Mouse (Mus musculus) thymus, adult 2 months (tissue): ENCODE measurements around the gene Plekha6. TPM values are rescaled to one million over a fixed set of nuclear protein-coding genes. Genes with fewer than 3 reads are reported as not detected.

Experiments
- DNase-seq: peaks from one replicate; pipeline ENCODE4 v3.0.0; 2021
- H3K27ac ChIP-seq: fragments of 200-500 bp; 2 replicates; pipeline ENCODE4 v1.5.1; 2012; ENCODE audit warnings: low read length, control low read depth; ENCODE audit not compliant: control insufficient read depth, insufficient read depth
- H3K27me3 ChIP-seq: fragments of 200-500 bp; 2 replicates; pipeline ENCODE4 v1.6.1; 2012; ENCODE audit warnings: mild to moderate bottlenecking, low read length, moderate library complexity, mixed read lengths; ENCODE audit not compliant: control insufficient read depth, insufficient read depth
- H3K36me3 ChIP-seq: fragments of 200-500 bp; 2 replicates; pipeline ENCODE4 v1.6.1; 2012; ENCODE audit warnings: mild to moderate bottlenecking, low read length, moderate library complexity; ENCODE audit not compliant: control insufficient read depth, insufficient read depth
- H3K4me1 ChIP-seq: fragments of 200-500 bp; replicated peaks from 2 replicates; pipeline ENCODE4 v1.6.1; 2012; ENCODE audit warnings: low read length; ENCODE audit not compliant: control insufficient read depth, insufficient read depth
- H3K4me3 ChIP-seq: fragments of 200-500 bp; 2 replicates; pipeline ENCODE4 v1.5.1; 2012; ENCODE audit warnings: mild to moderate bottlenecking, low read length, control low read depth, moderate library complexity; ENCODE audit not compliant: control insufficient read depth, insufficient read depth
- CTCF ChIP-seq: fragments of 200-500 bp; IDR thresholded peaks from 2 replicates; pipeline ENCODE4 v1.5.1; 2012; ENCODE audit warnings: mild to moderate bottlenecking, control low read depth, low read length, moderate library complexity, borderline replicate concordance; ENCODE audit not compliant: control insufficient read depth, poor library complexity, insufficient read depth; ENCODE audit errors: extremely low read depth
- POLR2A ChIP-seq: fragments of 200-500 bp; IDR thresholded peaks from 2 replicates; pipeline ENCODE4 v1.6.1; 2012; ENCODE audit warnings: mild to moderate bottlenecking, low read length, control low read depth, moderate library complexity; ENCODE audit not compliant: control insufficient read depth, poor library complexity, insufficient read depth; ENCODE audit errors: extremely low read depth
- WGBS: fragments of 180-500 bp; shearing (Covaris S2); methylation state at CpG from one replicate; pipeline ENCODE4 v1.1.7; 2018; 5-methylcytosine and 5-hydroxymethylcytosine counted together
- polyA plus RNA-seq: library from polyadenylated mRNA; depleted of rRNA; stranded (reverse); fragments of >200 nt; gene quantifications from 2 replicates; pipeline ENCODE4 v1.2.3, GENCODE M21; 2012

Gene Plekha6
- polyA plus RNA-seq, 1 experiment: 9.4 TPM

DNA sequence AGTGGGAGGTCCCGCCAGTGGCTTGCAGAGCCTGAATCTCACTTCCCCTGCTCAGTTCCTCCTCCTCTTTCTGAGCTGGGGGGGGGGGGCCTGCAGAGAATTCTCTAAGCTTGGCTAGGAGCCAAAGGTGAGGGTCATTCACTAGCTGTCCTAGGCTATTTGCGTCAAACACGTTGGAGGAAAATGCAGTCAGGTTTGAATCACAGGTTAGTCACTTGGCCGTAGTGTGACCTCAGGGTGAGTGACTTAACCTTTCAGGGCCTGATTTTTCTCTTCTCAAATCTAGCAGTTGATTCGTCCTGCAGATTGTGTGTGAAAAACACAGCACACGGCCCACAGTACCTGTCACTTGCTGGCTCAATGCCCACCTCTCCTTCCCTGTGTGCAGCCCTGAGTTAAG is 106.3 kb downstream of the Plekha6 start:
- 85% methylated on average over 6 of the region's 6 CpGs for WGBS
- no peaks in the 10 kb centered on the region for H3K36me3 ChIP-seq
- H3K4me1 ChIP-seq: no peaks in the 10 kb centered on the region
- no peak for DNase-seq
- TF ChIP-seq POLR2A (no peak), CTCF (no peak)
- no peak overlapping the region for H3K4me3 ChIP-seq
- no peaks in the 10 kb centered on the region for H3K27me3 ChIP-seq
- H3K27ac ChIP-seq: no peak overlapping the region

GRCm38 (mm10) chr1:133274163-133274562 is 110.2 kb downstream of the Plekha6 start:
- Histone ChIP-seq H3K27me3 (no peaks in the 10 kb centered on the region), H3K4me3 (no peak overlapping the region), H3K4me1 (no peaks in the 10 kb centered on the region), H3K36me3 (no peaks in the 10 kb centered on the region), H3K27ac (no peak overlapping the region)
- DNase-seq: no peak
- no peak for TF ChIP-seq POLR2A
- WGBS: 97% methylated on average over 19 of the region's 19 CpGs

DNA sequence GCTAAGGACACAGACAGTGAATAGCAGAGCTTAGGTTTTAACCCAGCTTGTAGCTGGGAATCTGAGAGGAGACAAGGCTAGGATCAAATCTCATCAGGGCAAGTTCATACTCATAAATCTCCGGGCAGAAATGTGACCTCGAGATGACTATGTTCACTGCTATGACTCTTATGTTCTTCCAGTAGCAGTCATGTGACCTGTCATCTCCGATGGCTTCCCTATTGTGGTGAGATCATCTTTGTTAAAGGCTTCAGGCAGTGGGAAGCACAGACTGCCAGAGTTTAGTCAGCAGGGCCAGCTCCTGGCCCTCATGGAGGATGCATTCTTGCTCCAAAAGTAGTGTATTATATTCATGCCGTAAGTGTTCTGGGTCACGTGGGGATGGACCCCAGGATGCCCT is 113.0 kb downstream of the Plekha6 start:
- DNase-seq: no peak
- Histone ChIP-seq H3K4me1 (no peaks in the 10 kb centered on the region), H3K4me3 (no peak overlapping the region), H3K27ac (no peak overlapping the region), H3K27me3 (no peaks in the 10 kb centered on the region), H3K36me3 (no peaks in the 10 kb centered on the region)
- TF ChIP-seq POLR2A (no peak), CTCF (no peak)
- 70% methylated on average over 5 of the region's 5 CpGs for WGBS

GRCm38 (mm10) chr1:133278539-133278938 is 114.5 kb downstream of the Plekha6 start:
- Histone ChIP-seq H3K27me3 (no peaks in the 10 kb centered on the region), H3K4me3 (no peak overlapping the region), H3K27ac (no peak overlapping the region), H3K4me1 (no peaks in the 10 kb centered on the region), H3K36me3 (no peaks in the 10 kb centered on the region)
- TF ChIP-seq POLR2A (no peak), CTCF (no peak)
- DNase-seq: no peak
- 93% methylated on average over 6 of the region's 6 CpGs for WGBS

GRCm38 (mm10) chr1:133278946-133279631 is 115.1 kb downstream of the Plekha6 start:
- DNase-seq: no peak
- no peaks in the 10 kb centered on the region for H3K4me1 ChIP-seq
- H3K27me3 ChIP-seq: no peaks in the 10 kb centered on the region

DNA sequence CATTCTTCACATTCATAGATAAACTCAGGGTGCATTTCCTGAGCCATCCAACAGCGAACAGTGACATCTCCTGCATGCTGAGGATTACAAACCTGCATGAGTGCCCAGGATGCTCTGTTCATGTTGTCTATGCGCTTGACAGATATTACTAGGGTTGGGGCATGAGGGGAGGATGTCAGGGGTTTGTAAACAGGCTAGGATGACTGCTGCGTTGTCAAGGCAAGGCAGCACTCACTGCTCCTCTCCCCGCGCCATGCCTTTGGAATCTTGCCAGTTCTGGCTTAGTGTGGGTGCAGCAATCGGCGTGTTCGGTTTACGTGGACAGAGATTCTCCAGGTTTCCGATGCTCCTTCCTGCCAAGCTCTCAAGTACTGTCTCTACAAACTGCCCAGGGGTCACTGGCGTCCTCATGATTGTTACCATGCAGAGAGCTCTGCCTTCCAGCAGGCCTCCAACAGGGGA is 115.7 kb downstream of the Plekha6 start:
- Histone ChIP-seq H3K36me3 (no peaks in the 10 kb centered on the region), H3K27ac (no peak overlapping the region), H3K4me3 (no peak overlapping the region), H3K4me1 (no peaks in the 10 kb centered on the region), H3K27me3 (no peaks in the 10 kb centered on the region)
- 91% methylated on average over 11 of the region's 11 CpGs for WGBS
- DNase-seq: no peak
- TF ChIP-seq CTCF: no peak
- no peak for TF ChIP-seq POLR2A

More at GRCm38 (mm10) chr1:133278946-133279631, 115.1 kb downstream of the Plekha6 start:
- Histone ChIP-seq H3K27ac (no peak overlapping the region), H3K4me3 (no peak overlapping the region), H3K36me3 (no peaks in the 10 kb centered on the region)
- 73% methylated on average over 15 of the region's 15 CpGs for WGBS
- TF ChIP-seq CTCF (no peak), POLR2A (no peak)

DNA sequence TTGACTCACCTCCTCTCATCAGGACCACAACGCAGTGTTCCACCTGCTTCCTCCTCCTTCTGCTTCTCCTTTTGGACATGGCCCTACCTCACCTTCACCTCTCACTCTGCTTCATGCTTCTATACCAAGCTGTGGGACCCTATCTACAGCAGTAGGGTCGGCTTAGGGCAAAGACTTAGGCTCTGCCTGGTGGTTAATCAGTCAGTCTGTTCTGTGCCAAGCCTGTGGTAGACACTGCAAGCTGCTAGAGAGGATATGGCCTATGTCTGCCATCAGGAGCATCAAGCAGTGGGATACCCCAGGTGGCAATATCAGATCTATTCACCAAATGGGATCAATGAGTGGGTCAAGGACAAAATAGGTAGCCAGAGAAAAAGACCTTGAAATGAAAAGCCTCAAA is 116.5 kb downstream of the Plekha6 start:
- no peak for DNase-seq
- no peaks in the 10 kb centered on the region for H3K27me3 ChIP-seq
- no peaks in the 10 kb centered on the region for H3K4me1 ChIP-seq
- H3K4me3 ChIP-seq: no peak overlapping the region
- TF ChIP-seq POLR2A (no peak), CTCF (no peak)
- 90% methylated on average over 2 of the region's 2 CpGs for WGBS
- no peaks in the 10 kb centered on the region for H3K36me3 ChIP-seq
- H3K27ac ChIP-seq: no peak overlapping the region
